Mouse (Mus musculus) C2C12 (cell line): ENCODE measurements around the gene Klf15. TPM values are rescaled to one million over a fixed set of nuclear protein-coding genes. Genes with fewer than 3 reads are reported as not detected.

Experiments used
- H3K27me3 ChIP-seq: one replicate; pipeline ENCODE4 v1.6.1; 2011; ENCODE audit not compliant: control insufficient read depth, insufficient read depth, insufficient read length
- H3K36me3 ChIP-seq: one replicate; pipeline ENCODE4 v1.6.1; 2011; ENCODE audit not compliant: control insufficient read depth, insufficient read depth
- H3K4me3 ChIP-seq: one replicate; pipeline ENCODE4 v1.5.1; 2011; ENCODE audit warnings: mild to moderate bottlenecking, control low read depth; ENCODE audit not compliant: poor library complexity, insufficient read depth, severe bottlenecking
- H3K79me2 ChIP-seq: one replicate; pipeline ENCODE4 v1.6.1; 2011; ENCODE audit not compliant: control insufficient read depth, insufficient read depth
- H3K79me3 ChIP-seq: one replicate; pipeline ENCODE4 v1.6.1; 2011; ENCODE audit warnings: low read depth, control low read depth
- H3ac ChIP-seq: one replicate; pipeline ENCODE3; 2011; ENCODE audit warnings: low read depth; ENCODE audit not compliant: control insufficient read depth, insufficient read length
- CEBPB ChIP-seq: IDR thresholded peaks from one replicate; pipeline ENCODE4 v1.6.1; 2011; ENCODE audit warnings: low read depth, mild to moderate bottlenecking, control low read depth, moderate library complexity
- CTCF ChIP-seq: IDR thresholded peaks from one replicate; pipeline ENCODE4 v1.5.1; 2011; ENCODE audit not compliant: control insufficient read depth, insufficient read depth, insufficient read length
- FOSL1 ChIP-seq: IDR thresholded peaks from one replicate; pipeline ENCODE4 v1.8.0; 2011; ENCODE audit warnings: mild to moderate bottlenecking, low read length; ENCODE audit not compliant: poor library complexity, insufficient read depth, severe bottlenecking
- MAX ChIP-seq: IDR thresholded peaks from one replicate; pipeline ENCODE4 v1.6.1; 2011; ENCODE audit warnings: mild to moderate bottlenecking, control low read depth
- MYOD1 ChIP-seq: IDR thresholded peaks from one replicate; pipeline ENCODE4 v1.6.1; 2011; ENCODE audit warnings: low read depth; ENCODE audit not compliant: control insufficient read depth, insufficient read length
- MYOG ChIP-seq: IDR thresholded peaks from one replicate; pipeline ENCODE4 v1.6.1; 2011; ENCODE audit not compliant: control insufficient read depth, insufficient read length; ENCODE audit errors: extremely low read depth
- USF1 ChIP-seq: IDR thresholded peaks from one replicate; pipeline ENCODE4 v1.6.1; 2011; ENCODE audit warnings: low read depth, mild to moderate bottlenecking, control low read depth, moderate library complexity
- polyA plus RNA-seq: library from polyadenylated mRNA; unstranded; fragments of >200 nt; fragmentation: generic; extraction: Trizol; gene quantifications from one replicate; pipeline ENCODE4 v1.2.1, GENCODE M21; 2012; ENCODE audit warnings: missing spikeins

Gene Klf15
- polyA plus RNA-seq, 1 experiment = not detected

DNA sequence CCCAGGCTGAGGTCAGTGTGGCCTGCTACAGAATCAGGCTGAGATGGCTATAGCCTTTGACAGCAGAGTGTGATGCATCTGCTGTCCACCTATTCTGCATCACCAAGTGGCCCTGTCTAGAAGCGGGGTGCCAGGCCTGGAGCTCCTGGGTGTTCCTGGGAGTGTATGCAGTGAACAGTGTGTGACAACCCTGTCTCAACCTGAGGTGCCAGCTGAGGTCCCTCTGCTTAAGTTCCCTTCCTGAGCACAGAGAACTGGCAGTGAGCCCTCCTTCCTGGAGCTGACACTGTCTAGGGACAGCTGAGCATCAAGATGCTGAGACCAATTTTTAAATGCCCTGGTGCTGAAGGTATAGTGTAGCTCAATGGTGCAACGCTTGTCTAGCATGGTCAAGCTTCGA is 10.3 kb downstream of the Klf15 start:
- TF ChIP-seq CEBPB (no peak), USF1 (no peak), MYOD1 (no peak), FOSL1 (no peak), MYOG (no peak), MAX (no peak), CTCF (no peak)
- Histone ChIP-seq H3K27me3 (peaks cover 21% of the 10 kb centered on the region), H3K36me3 (no peaks in the 10 kb centered on the region), H3K4me3 (no peak overlapping the region), H3ac (no peak overlapping the region), H3K79me2 (no peaks in the 10 kb centered on the region), H3K79me3 (no peaks in the 10 kb centered on the region)

DNA sequence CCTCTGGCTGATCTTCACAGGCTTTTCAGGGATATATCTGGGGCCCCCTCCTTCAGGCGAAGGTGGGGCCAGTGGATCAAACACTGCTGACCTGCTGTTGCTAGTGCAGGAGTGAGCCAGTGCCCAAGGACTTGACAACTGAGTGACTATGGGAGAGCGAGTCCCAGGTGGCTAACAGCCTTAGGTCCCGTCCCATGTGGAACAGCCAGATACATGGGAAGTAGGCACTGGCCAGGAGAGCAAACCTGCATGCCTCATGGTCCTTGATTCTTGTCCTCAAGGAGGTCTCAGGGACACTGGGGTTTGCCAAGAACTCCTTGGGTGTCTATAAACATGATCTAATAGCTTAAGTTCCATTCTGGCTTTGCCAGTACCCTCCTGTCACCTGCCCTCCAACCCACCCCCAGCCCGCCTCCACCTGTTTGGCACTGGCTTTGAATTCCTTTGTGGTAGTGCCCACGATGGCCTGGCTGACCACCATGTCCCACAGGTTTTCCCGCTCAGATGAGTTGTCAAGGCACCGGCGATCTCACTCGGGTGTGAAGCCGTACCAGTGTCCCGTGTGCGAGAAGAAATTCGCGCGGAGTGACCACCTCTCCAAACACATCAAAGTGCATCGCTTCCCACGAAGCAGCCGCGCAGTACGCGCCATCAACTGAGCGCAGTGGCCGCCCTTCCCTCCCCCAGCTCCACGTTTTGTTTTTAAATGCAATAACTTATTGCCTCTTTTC is 11.4 kb downstream of the Klf15 start:
- H3K79me2 ChIP-seq = no peaks in the 10 kb centered on the region
- H3K79me3 ChIP-seq = no peaks in the 10 kb centered on the region
- peaks cover 21% of the 10 kb centered on the region for H3K27me3 ChIP-seq
- H3K36me3 ChIP-seq = no peaks in the 10 kb centered on the region
- H3ac ChIP-seq = no peak overlapping the region
- H3K4me3 ChIP-seq = no peak overlapping the region
- TF ChIP-seq FOSL1 (no peak), MYOD1 (no peak), CTCF (no peak), CEBPB (no peak), USF1 (no peak), MYOG (no peak), MAX (no peak)

GRCm38 (mm10) chr6:90474361-90474750 is 12.0 kb downstream of the Klf15 start:
- TF ChIP-seq MYOG (no peak), MYOD1 (no peak), FOSL1 (no peak), CTCF (no peak), MAX (no peak), CEBPB (no peak)
- no peaks in the 10 kb centered on the region for H3K36me3 ChIP-seq
- no peaks in the 10 kb centered on the region for H3K79me3 ChIP-seq
- peaks cover 17% of the 10 kb centered on the region for H3K27me3 ChIP-seq
- H3K79me2 ChIP-seq = no peaks in the 10 kb centered on the region
- H3ac ChIP-seq = no peak overlapping the region
- H3K4me3 ChIP-seq = no peak overlapping the region

- H3K79me2 ChIP-seq = no peaks in the 10 kb centered on the region
- no peak for TF ChIP-seq USF1
- no peak for TF ChIP-seq MYOD1
- TF ChIP-seq MAX = no peak
- TF ChIP-seq MYOG = no peak
- no peak for TF ChIP-seq CEBPB
- TF ChIP-seq FOSL1 = no peak
- TF ChIP-seq CTCF = no peak
- H3ac ChIP-seq = no peak overlapping the region
- H3K36me3 ChIP-seq = no peaks in the 10 kb centered on the region
- H3K79me3 ChIP-seq = no peaks in the 10 kb centered on the region
- H3K4me3 ChIP-seq = no peak overlapping the region
- peaks cover 16% of the 10 kb centered on the region for H3K27me3 ChIP-seq
Observed at GRCm38 (mm10) chr6:90475176-90475853, 12.9 kb downstream of the Klf15 start.

DNA sequence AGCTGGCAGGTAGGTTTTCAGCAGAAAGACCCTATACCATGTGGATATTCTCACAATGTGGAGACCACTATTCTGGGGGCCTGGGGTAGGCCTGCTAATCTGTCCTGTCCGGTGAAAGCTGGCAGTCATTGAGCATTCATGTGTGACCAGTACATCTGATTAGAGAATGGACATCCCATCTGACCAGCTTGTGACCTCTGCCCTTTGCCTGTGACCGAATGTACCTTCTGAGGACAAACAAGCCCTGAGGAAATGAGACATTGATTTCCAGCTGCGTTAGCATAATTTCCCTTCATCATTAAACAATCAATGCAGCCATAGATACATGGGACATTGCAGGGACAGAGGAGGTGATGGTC is 13.5 kb downstream of the Klf15 start:
- Histone ChIP-seq H3K36me3 (no peaks in the 10 kb centered on the region), H3K27me3 (peaks cover 16% of the 10 kb centered on the region), H3K4me3 (no peak overlapping the region), H3K79me3 (no peaks in the 10 kb centered on the region), H3ac (no peak overlapping the region), H3K79me2 (no peaks in the 10 kb centered on the region)
- TF ChIP-seq MYOG (no peak), FOSL1 (no peak), CEBPB (no peak), CTCF (no peak), USF1 (no peak), MAX (no peak), MYOD1 (no peak)
